Mouse (Mus musculus) CH12.LX (cell line): Measurements from ENCODE around the gene Rab40c.

Experiments
- CTCF ChIP-seq, 2 experiments: IDR thresholded peaks in 1 of 2; conservative IDR thresholded peaks in 1 of 2; 2 replicates each; pipeline ENCODE4 v1.5.1; 2011 to 2012; ENCODE audit warnings: low read depth in 2 of 2, low read length in 2 of 2, improper control_type of control experiment in 1 of 2, inconsistent platforms in 1 of 2, mild to moderate bottlenecking in 1 of 2, moderate library complexity in 1 of 2
- POLR2A ChIP-seq: IDR thresholded peaks from 2 replicates; pipeline ENCODE4 v1.6.1; 2011; ENCODE audit warnings: low read depth, mild to moderate bottlenecking, improper control_type of control experiment, low read length
- TCF12 ChIP-seq: IDR thresholded peaks from 2 replicates; pipeline ENCODE4 v1.6.1; 2014; ENCODE audit warnings: low read depth, mild to moderate bottlenecking, inconsistent platforms, low read length, improper control_type of control experiment
- USF1 ChIP-seq: IDR thresholded peaks from 2 replicates; pipeline ENCODE4 v1.6.1; 2014; ENCODE audit warnings: low read depth, mild to moderate bottlenecking, inconsistent platforms, low read length, improper control_type of control experiment

DNA sequence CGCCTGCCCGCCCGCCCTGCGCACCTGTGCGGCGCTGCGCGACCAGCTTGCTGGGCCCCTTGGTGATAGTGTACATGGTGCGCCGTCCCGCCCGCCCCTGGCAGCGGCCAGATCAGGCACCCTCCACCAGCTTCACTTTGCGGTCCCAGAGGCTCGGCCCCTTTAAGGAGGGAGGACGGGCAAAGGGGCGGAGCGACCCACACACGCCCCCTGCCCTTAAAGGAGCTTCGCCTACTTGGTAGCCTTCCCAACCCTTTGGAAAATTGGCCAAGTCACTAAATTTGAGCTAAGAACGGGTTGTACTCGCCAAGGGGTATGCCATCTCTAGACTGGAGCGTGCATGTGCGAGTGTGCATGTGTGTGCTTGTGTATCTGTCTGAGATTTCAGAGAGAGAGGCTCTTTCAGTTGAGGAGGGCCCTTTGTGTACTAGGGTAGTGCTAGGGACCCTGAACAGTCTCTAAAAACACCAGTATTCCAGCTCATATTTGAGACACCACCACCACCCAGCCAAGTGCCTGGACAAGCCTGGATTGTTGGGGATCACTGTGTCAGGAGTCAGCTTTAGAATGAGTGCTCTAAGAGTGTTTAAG lies 50.8 kb downstream of the Rab40c start, which contains the start of gene Mcrip2:
- TF ChIP-seq USF1, result no peak
- TF ChIP-seq TCF12, result no peak
- peak; percentile 59; the same call in 1 of the 2 replicates for TF ChIP-seq POLR2A
- no peak for TF ChIP-seq CTCF (conservative IDR thresholded peaks at IDR 0.05 in 1 of 2, IDR thresholded peaks at IDR 0.05 in 1 of 2; ENCODE audit: low read depth in 2 of 2, low read length in 2 of 2)
